Mouse (Mus musculus): ENCODE results near the gene Hebp2. TPM values are rescaled to one million over a fixed set of nuclear protein-coding genes. Genes with fewer than 3 reads are reported as not detected.
"Not testable (repeated sequence)": the region's sequence is repeated elsewhere in the genome, so short reads cannot be mapped to it uniquely, and the experiment has no call there.

Gene Hebp2
- total RNA-seq (2021): 1 to 10 TPM; 2.7 to 2.8 TPM
- long read RNA-seq, experiment 1, partial matches to known transcripts: 0 of 2 reads
- long read RNA-seq, experiment 1, other reads (novel, unspliced or antisense): 0 of 2 reads
- long read RNA-seq, experiment 2, partial matches to known transcripts: 0 of 2 reads
- long read RNA-seq, experiment 2, other reads (novel, unspliced or antisense): 0 of 2 reads

DNA sequence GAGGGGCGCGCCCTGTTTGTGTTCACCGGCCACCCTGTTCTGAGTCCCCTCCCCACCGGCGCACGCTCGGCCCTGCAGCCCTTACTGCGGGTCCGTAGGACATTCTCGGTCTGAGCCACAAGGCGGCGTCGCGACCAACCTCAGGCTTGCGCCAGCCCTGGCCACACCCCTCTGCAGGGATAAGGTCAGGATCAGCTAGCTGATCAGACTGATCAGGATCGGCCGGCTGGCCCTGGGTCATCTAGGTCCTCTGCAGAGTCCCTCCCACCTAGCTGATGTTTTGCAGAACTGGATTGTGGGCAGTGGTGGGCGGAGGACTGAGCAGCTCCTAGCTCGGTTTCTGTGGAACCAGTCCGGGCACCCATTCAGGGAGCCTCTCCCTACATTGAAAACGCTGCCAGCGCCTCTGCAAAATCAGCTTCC, at the start of gene Hebp2:
TSS of gene Hebp2 (minus strand) at position 264 of the 423 bp plus-strand sequence.
- peak within 1 kb of the TSS; percentile 67 for H3K27ac ChIP-seq
- DNase-seq (ENCODE audit: low spot score in 2 of 2): peak in 1 of 2 experiments; percentile 65
- peak; percentile 84 for TF ChIP-seq CTCF (conservative IDR thresholded peaks at IDR 0.05)
- peak within 1 kb of the TSS; percentile 74 for H3K4me3 ChIP-seq

- no peak overlapping the region for H3K27ac ChIP-seq
- no peak for TF ChIP-seq CTCF (conservative IDR thresholded peaks at IDR 0.05)
- DNase-seq (ENCODE audit: low spot score in 2 of 2): no peak
- no peak overlapping the region for H3K4me3 ChIP-seq
Observed at GRCm38 (mm10) chr10:18589455-18589854, 43.6 kb upstream of the Hebp2 start.

GRCm38 (mm10) chr10:18584188-18584587, 38.3 kb upstream of the Hebp2 start:
- TF ChIP-seq CTCF (conservative IDR thresholded peaks at IDR 0.05): no peak
- Histone ChIP-seq H3K27ac (no peak overlapping the region), H3K4me3 (no peak overlapping the region)
- no peak for DNase-seq (ENCODE audit: low spot score in 2 of 2)

- no peak for DNase-seq (ENCODE audit: low spot score in 2 of 2)
- peak; percentile 54 for TF ChIP-seq CTCF (conservative IDR thresholded peaks at IDR 0.05)
- Histone ChIP-seq H3K4me3 (no peak overlapping the region), H3K27ac (no peak overlapping the region)
Observed at GRCm38 (mm10) chr10:18572581-18572980, 26.7 kb upstream of the Hebp2 start.

- peak; percentile 24 to 65 for DNase-seq (ENCODE audit: low spot score in 2 of 2)
- no peak overlapping the region for H3K4me3 ChIP-seq
- peak; percentile 92 for TF ChIP-seq CTCF (conservative IDR thresholded peaks at IDR 0.05)
- H3K27ac ChIP-seq: no peak overlapping the region
Observed at GRCm38 (mm10) chr10:18562940-18563339, 17.1 kb upstream of the Hebp2 start.

GRCm38 (mm10) chr10:18561445-18561844, 15.6 kb upstream of the Hebp2 start:
- no peak overlapping the region for H3K4me3 ChIP-seq
- H3K27ac ChIP-seq: no peak overlapping the region
- DNase-seq (ENCODE audit: low spot score in 2 of 2): no peak
- 0 out of 2 replicates have a peak, but pooled peaks have one; percentile 17 for TF ChIP-seq CTCF (conservative IDR thresholded peaks at IDR 0.05)

DNA sequence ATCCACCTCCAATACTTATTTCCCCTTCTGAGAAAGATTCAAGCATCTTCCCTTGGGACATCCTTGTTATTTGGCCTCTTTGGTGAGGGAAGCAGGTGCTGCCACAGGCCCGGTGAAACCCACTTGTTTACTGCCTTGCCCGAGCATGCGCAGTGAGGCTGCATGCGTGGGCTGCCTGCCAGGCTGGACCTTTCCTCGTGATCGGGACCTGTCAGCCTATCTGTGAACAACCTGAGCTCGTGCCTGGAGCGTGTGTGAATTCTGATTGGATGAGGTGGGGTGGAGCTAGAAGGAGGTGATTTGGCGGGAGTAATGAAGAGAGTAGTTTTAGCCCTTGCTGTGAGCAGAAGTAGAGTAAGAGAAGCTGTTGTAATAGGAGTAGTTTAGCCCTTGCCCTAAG, 13.2 kb upstream of the Hebp2 start:
- not testable (repeated sequence) for DNase-seq (ENCODE audit: low spot score in 2 of 2); H3K27ac ChIP-seq; H3K4me3 ChIP-seq

- no peak for DNase-seq (ENCODE audit: low spot score in 2 of 2)
- H3K4me3 ChIP-seq: peak overlapping the region; percentile 38
- H3K27ac ChIP-seq: no peak overlapping the region
- no peak for TF ChIP-seq CTCF (conservative IDR thresholded peaks at IDR 0.05)
Observed at GRCm38 (mm10) chr10:18549321-18550216, 3.7 kb upstream of the Hebp2 start.

DNA sequence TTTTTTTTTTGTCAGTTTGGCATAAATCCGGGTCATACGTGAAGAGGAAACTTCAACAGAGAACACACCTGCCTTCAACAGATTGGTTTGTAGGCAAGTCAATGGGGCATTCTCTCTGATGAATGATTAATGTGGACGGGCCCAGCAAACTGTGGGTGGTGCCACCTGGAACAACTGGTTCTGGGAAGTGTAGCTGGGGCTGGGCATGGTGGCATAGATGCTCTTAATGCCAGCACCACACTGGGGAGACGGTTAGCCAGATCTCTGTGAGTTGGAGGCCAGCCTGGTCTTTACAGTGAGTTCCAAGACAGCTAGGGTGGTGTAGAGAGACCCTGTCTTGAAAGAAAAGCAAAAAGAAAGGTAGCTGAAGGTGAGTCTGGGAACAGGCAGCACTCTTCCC, 1.5 kb upstream of the Hebp2 start:
- Histone ChIP-seq H3K27ac (no peak overlapping the region), H3K4me3 (no peak overlapping the region)
- no peak for DNase-seq (ENCODE audit: low spot score in 2 of 2)
- TF ChIP-seq CTCF (conservative IDR thresholded peaks at IDR 0.05): no peak

DNA sequence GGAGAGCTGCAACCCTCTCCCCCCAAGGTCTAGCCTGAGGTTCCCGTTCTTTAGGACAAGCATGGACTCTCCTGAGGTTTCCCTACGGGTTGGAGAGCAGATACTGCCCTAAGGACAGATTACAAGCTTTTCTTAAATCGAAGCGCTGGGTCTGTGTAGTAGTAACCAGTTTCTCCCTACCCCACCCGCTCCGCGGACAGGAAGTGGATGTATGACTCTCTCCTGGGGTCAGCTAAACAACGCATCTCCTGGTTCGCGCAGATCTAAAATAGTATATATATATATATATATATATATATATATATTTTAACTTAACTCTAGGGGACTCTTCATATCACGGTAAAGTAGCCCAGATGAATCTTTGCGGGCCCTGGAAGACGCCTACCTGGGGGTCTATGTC, 567 bp downstream of the Hebp2 start:
- DNase-seq (ENCODE audit: low spot score in 2 of 2): no peak
- Histone ChIP-seq H3K4me3 (peak overlapping the region; percentile 74), H3K27ac (peak overlapping the region; percentile 67)
- TF ChIP-seq CTCF (conservative IDR thresholded peaks at IDR 0.05): no peak

- no peak for DNase-seq (ENCODE audit: low spot score in 2 of 2)
- Histone ChIP-seq H3K4me3 (no peak overlapping the region), H3K27ac (no peak overlapping the region)
- no peak for TF ChIP-seq CTCF (conservative IDR thresholded peaks at IDR 0.05)
Observed at GRCm38 (mm10) chr10:18536889-18537288, 9.0 kb downstream of the Hebp2 start.

DNA sequence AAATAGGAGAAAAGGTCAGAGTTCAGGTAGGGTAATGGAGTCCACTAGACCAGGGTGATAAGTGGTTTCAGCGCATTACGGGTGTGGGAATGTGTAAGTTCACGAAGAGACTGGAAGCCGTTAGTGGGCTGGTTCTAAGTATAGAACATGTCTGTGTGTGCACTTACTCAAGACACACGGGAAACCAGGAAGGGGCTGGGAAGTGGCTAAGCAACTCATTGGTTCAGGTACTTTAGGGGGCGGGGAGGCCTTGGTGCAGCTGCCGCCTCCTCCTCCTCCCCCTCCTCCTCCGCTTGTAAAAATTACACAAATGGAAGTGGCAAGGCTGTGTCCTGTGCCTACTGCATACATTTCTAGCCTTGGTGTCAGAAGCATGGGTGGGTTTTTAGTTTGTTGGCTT, 13.6 kb downstream of the Hebp2 start:
- TF ChIP-seq CTCF (conservative IDR thresholded peaks at IDR 0.05): no peak
- no peak overlapping the region for H3K4me3 ChIP-seq

GRCm38 (mm10) chr10:18530161-18530560, 15.7 kb downstream of the Hebp2 start:
- TF ChIP-seq CTCF (conservative IDR thresholded peaks at IDR 0.05): no peak

More for the DNA sequence above, 13.6 kb downstream of the Hebp2 start:
- no peak for DNase-seq (ENCODE audit: low spot score in 2 of 2)
- H3K27ac ChIP-seq: no peak overlapping the region

More at GRCm38 (mm10) chr10:18530161-18530560, 15.7 kb downstream of the Hebp2 start:
- H3K27ac ChIP-seq: peak overlapping the region; percentile 68
- H3K4me3 ChIP-seq: peak overlapping the region; percentile 12; the same call in 1 of the 2 replicates
- DNase-seq (ENCODE audit: low spot score in 2 of 2): no peak
